Mouse (Mus musculus) neural tube, embryonic 11.5 days (tissue): ENCODE results near the gene Gm11077. TPM values are rescaled to one million over a fixed set of nuclear protein-coding genes. Genes with fewer than 3 reads are reported as not detected.

ENCODE experiments used
- ATAC-seq: fragments of 200-750 bp; cut with Nextera tagmentation; 2 replicates; pipeline ENCODE4 v1.8.0; 2017; ENCODE audit warnings: moderate number of reproducible peaks, mild to moderate bottlenecking, moderate TSS enrichment, moderate library complexity; ENCODE audit not compliant: insufficient read depth, low FRiP score, low TSS enrichment
- DNase-seq: peaks from one replicate; pipeline ENCODE4 v3.0.0-alpha.2; 2015; ENCODE audit warnings: low spot score
- H3K27ac ChIP-seq: fragments of 300-500 bp; sonication (generic); 2 replicates; pipeline ENCODE4 v1.5.1; 2014; ENCODE audit warnings: low read depth, mild to moderate bottlenecking, low read length
- H3K27me3 ChIP-seq: fragments of 300-500 bp; sonication (generic); 2 replicates; pipeline ENCODE4 v1.6.1; 2014; ENCODE audit warnings: mild to moderate bottlenecking, low read length, mixed read lengths; ENCODE audit not compliant: control insufficient read depth, insufficient read depth
- H3K36me3 ChIP-seq: fragments of 300-500 bp; sonication (generic); 2 replicates; pipeline ENCODE4 v1.6.1; 2014; ENCODE audit warnings: mild to moderate bottlenecking, low read length, moderate library complexity, mixed read lengths; ENCODE audit not compliant: control insufficient read depth, insufficient read depth
- H3K4me1 ChIP-seq: fragments of 300-500 bp; sonication (generic); 2 replicates; pipeline ENCODE4 v1.6.1; 2014; ENCODE audit warnings: low read length, mixed read lengths; ENCODE audit not compliant: control insufficient read depth, insufficient read depth
- H3K4me2 ChIP-seq: fragments of 300-500 bp; sonication (generic); 2 replicates; pipeline ENCODE4 v1.6.1; 2014; ENCODE audit warnings: low read depth, mild to moderate bottlenecking, moderate library complexity
- H3K4me3 ChIP-seq: fragments of 300-500 bp; sonication (generic); 2 replicates; pipeline ENCODE4 v1.5.1; 2014; ENCODE audit warnings: low read depth, low read length
- H3K9ac ChIP-seq: fragments of 300-500 bp; sonication (generic); 2 replicates; pipeline ENCODE4 v1.6.1; 2014; ENCODE audit warnings: mild to moderate bottlenecking, low read length
- H3K9me3 ChIP-seq: fragments of 300-500 bp; sonication (generic); 2 replicates; pipeline ENCODE4 v1.6.1; 2016; ENCODE audit warnings: low read length; ENCODE audit not compliant: control insufficient read depth
- WGBS: fragments of 180-500 bp; shearing (Covaris S2); extraction: QIAGEN DNeasy Blood & Tissue Kit; methylation state at CpG from one replicate; pipeline ENCODE4 v1.1.7; 2014; 5-methylcytosine and 5-hydroxymethylcytosine counted together
- polyA plus RNA-seq: library from polyadenylated mRNA; unstranded; fragments of >200 nt; fragmentation: Nextera tagmentation; extraction: Ambion mirVana; gene quantifications from 2 replicates; pipeline ENCODE4 v1.2.1, GENCODE M21; 2014

The Gm11077 gene
- polyA plus RNA-seq, 1 experiment from 2014 or later, result not detected

DNA sequence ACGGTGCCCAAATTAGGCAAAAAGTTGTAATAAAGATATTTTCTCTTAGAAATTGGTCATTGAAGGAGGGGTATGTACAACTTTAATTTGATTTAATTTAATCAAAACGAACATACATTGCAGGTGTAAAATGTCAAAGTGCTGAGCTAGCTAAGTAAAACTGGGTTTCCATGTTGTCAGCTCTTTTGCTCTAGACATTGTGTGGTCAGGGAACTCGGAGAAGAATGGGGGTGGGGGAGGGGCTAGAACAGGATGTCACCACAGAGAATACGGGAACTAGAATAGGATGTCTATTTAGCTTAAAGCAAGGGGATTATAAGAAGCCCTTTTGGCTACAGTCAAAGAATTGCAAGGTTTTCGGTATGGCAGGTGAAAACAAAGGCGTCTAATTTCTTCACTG, 38.2 kb downstream of the Gm11077 start:
- WGBS, result 71% methylated on average over 6 of the region's 6 CpGs
- H3K9me3 ChIP-seq, result no peaks in the 10 kb centered on the region
- H3K4me2 ChIP-seq, result no peak overlapping the region
- no peak for ATAC-seq
- no peaks in the 10 kb centered on the region for H3K27me3 ChIP-seq
- H3K4me3 ChIP-seq, result no peak overlapping the region
- H3K27ac ChIP-seq, result no peak overlapping the region
- no peaks in the 10 kb centered on the region for H3K36me3 ChIP-seq
- no peak overlapping the region for H3K9ac ChIP-seq
- H3K4me1 ChIP-seq, result peaks cover 2% of the 10 kb centered on the region; the same call in 1 of the 2 replicates
- DNase-seq, result no peak

DNA sequence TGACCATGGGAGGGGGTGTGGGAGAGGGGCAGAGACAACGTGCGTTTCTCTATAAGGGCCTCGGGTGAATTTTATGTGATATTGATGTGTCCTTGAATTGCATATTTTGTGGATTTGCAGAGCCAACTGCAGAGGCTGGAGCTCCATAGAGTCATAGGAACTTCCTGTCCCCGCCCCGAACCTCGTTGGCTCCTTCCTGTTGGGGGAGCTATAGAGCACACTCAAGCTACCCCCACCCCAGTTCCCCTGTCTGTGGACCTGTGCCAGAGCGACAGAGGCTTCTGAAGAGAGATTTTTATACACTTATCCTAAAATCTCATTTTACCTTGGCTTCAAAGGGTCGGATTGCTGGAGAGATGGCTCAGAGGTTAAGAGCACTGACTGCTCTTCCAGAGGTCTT, 39.1 kb downstream of the Gm11077 start:
- Histone ChIP-seq H3K36me3 (no peaks in the 10 kb centered on the region), H3K4me2 (no peak overlapping the region), H3K27ac (no peak overlapping the region), H3K9ac (no peak overlapping the region), H3K4me1 (peaks cover 2% of the 10 kb centered on the region; the same call in 1 of the 2 replicates), H3K4me3 (no peak overlapping the region), H3K9me3 (no peaks in the 10 kb centered on the region), H3K27me3 (no peaks in the 10 kb centered on the region)
- ATAC-seq (no peak), DNase-seq (no peak)
- WGBS, result 83% methylated on average over 8 of the region's 8 CpGs

DNA sequence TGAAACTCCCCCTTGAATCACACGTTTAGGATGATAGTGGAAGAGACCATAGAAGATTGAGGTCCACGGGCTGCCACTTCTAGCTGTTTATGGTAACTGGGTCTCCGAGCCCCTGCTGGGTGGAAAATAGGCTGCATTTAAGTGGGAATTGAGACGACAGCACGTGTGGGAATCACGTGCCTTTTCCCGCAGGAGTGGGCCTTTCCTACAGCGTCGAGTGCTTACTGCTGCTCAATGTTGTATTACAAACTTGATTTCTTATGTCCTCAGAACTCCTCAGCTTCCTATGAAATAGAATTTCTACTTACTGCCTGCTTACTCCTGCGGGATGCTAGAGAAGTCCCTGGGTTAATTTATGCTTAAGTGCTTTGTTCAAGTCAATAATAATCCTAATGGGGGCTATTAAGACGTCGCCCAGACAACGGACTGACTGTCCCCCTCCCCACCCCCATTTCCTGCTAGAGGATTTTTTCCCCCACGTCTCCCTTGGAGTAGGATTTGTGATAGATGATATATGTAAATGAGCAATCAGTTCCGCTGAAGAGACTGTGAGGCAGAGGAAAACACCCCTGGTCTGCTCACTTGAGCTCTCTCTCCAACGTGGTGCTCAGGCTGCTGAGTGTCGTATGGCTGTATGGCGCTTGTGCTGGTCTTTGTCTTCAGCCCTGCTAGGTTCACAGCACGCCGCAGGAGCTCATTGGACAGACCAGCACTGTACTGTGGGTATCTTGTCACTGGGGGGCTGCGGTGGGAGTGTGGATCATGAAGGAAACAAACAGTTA, 40.0 kb downstream of the Gm11077 start:
- ATAC-seq (peak; percentile 94), DNase-seq (peak; percentile 68)
- Histone ChIP-seq H3K9me3 (no peaks in the 10 kb centered on the region), H3K4me3 (no peak overlapping the region), H3K27ac (peak overlapping the region; percentile 73; the same call in 1 of the 2 replicates), H3K4me2 (peak overlapping the region; percentile 9; the same call in 1 of the 2 replicates), H3K27me3 (no peaks in the 10 kb centered on the region), H3K36me3 (no peaks in the 10 kb centered on the region), H3K9ac (peak overlapping the region; percentile 29; the same call in 1 of the 2 replicates), H3K4me1 (peaks cover 2% of the 10 kb centered on the region; the same call in 1 of the 2 replicates)
- 22% methylated on average over 21 of the region's 21 CpGs for WGBS

DNA sequence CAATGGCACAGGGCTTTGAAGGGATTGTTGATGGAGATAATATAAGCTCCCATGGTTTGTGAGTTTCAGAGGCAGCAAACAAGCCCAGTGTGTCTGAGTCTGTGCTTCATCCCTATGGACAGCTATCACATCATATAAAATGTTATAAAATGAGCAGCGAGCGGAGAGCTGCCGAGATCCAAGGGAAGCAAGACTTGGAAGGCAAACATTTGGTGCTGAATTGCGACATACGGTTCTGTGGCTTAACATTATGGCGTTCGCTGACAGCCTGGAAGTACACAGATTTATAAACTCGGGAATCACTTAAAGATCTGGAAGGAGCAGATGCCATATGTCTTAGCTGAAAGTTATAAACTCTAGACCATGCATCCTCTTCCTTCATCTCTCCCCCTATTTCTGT, 47.2 kb downstream of the Gm11077 start:
- no peak for DNase-seq
- no peak overlapping the region for H3K27ac ChIP-seq
- no peaks in the 10 kb centered on the region for H3K27me3 ChIP-seq
- no peaks in the 10 kb centered on the region for H3K4me1 ChIP-seq
- no peak for ATAC-seq
- no peak overlapping the region for H3K9ac ChIP-seq
- 94% methylated on average over 8 of the region's 8 CpGs for WGBS
- no peaks in the 10 kb centered on the region for H3K9me3 ChIP-seq
- H3K36me3 ChIP-seq, result no peaks in the 10 kb centered on the region
- H3K4me2 ChIP-seq, result no peak overlapping the region
- no peak overlapping the region for H3K4me3 ChIP-seq

DNA sequence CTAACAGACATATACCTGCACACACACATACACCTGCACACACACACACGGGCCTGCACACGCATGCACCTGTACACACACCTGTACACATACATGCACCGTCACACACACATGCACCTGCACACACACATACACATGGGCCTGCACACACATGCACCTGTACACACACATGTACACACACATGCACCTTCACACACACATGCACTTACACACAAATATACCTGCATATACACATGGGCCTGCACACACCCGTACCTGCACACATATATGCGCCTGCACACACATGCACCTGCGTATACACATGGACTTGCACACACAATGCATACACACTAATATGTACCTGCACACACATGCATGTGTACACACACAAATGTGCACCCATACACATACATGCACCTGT, 53.4 kb downstream of the Gm11077 start:
- H3K4me2 ChIP-seq, result no peak overlapping the region
- no peaks in the 10 kb centered on the region for H3K36me3 ChIP-seq
- H3K4me1 ChIP-seq, result no peaks in the 10 kb centered on the region
- ATAC-seq, result no peak
- no peaks in the 10 kb centered on the region for H3K9me3 ChIP-seq
- H3K27ac ChIP-seq, result no peak overlapping the region
- no peak overlapping the region for H3K4me3 ChIP-seq
- 94% methylated on average over 6 of the region's 6 CpGs for WGBS
- no peaks in the 10 kb centered on the region for H3K27me3 ChIP-seq
- H3K9ac ChIP-seq, result no peak overlapping the region
- DNase-seq, result no peak

DNA sequence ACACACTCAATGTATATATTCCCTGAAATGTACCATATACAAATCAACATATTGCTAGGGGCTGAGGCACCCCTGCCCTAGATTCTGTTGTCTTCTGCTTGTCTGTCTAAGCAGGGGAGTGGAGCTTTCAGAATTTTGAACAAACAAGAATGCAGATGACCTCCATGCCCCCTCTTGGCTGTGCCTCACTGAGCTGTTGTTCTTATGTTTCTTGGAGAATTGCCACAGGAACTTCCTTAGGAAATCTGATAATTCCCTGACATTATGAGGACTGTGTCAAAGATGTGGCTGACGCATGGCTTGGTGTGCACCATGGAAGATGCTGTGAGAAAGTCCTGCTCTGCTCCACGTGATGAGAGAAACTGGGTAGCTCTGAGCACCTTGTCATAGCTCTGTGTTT, 57.0 kb downstream of the Gm11077 start:
- Histone ChIP-seq H3K9ac (no peak overlapping the region), H3K27ac (no peak overlapping the region), H3K4me2 (no peak overlapping the region), H3K36me3 (no peaks in the 10 kb centered on the region), H3K4me3 (no peak overlapping the region), H3K9me3 (no peaks in the 10 kb centered on the region), H3K4me1 (no peaks in the 10 kb centered on the region), H3K27me3 (no peaks in the 10 kb centered on the region)
- 81% methylated on average over 2 of the region's 2 CpGs for WGBS
- no peak for ATAC-seq
- DNase-seq, result no peak

DNA sequence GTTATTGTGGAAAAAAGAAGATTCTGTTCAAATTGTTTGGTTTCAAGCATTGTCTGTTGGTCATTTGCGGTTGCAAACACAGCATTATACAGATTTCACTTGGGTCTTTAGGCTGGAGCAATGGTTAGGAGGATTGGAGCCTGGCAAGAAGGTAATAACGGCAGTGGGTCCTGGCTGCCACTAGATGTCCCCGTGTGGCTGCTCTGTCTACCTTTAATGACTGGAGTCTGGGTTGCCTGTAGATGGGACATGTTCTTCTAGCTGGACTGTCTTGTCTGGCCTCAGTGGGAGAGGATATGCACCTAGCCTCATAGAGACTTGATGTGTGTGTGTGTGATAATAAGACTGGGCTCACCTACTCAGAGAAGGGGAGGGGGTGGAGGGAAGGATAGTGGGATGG, 60.8 kb downstream of the Gm11077 start:
- H3K9me3 ChIP-seq, result no peaks in the 10 kb centered on the region
- H3K4me2 ChIP-seq, result no peak overlapping the region
- H3K4me1 ChIP-seq, result no peaks in the 10 kb centered on the region
- no peaks in the 10 kb centered on the region for H3K36me3 ChIP-seq
- 46% methylated on average over 3 of the region's 3 CpGs for WGBS
- DNase-seq, result peak; percentile 32
- no peak overlapping the region for H3K27ac ChIP-seq
- H3K27me3 ChIP-seq, result no peaks in the 10 kb centered on the region
- H3K4me3 ChIP-seq, result no peak overlapping the region
- peak; percentile 27; the same call in 1 of the 2 replicates for ATAC-seq
- H3K9ac ChIP-seq, result no peak overlapping the region

DNA sequence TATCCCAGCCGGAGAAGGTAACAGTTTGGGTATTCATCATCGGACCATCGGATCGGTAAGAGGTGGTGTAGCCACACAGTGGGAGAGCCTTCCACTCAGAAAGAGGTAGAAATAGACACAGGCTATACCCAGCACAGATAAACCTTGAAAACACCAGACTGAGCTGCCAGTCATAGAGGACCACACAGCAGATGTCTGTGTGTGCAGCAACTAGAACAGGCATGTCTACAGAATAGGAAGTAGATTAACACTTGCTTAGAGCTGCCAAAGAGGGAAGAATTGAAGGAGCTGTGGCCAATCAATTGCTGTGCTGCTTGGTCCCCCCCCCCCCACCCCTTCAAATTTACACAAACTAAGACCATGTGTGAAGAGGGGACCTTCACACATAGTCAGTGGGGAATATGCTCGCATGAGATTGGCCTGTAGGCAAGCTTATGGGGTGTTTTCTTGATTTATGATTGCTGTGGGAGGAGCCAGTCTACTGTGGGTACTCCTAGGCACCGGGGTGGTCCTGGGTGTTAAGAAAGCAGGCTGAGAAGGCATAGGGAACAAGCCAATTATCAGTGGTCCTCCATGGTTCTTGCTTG, 64.7 kb downstream of the Gm11077 start:
- Histone ChIP-seq H3K4me1 (no peaks in the 10 kb centered on the region), H3K4me2 (no peak overlapping the region), H3K9me3 (no peaks in the 10 kb centered on the region), H3K27me3 (no peaks in the 10 kb centered on the region), H3K9ac (no peak overlapping the region), H3K36me3 (no peaks in the 10 kb centered on the region), H3K27ac (no peak overlapping the region), H3K4me3 (no peak overlapping the region)
- 87% methylated on average over 6 of the region's 6 CpGs for WGBS
- DNase-seq (no peak), ATAC-seq (no peak)

DNA sequence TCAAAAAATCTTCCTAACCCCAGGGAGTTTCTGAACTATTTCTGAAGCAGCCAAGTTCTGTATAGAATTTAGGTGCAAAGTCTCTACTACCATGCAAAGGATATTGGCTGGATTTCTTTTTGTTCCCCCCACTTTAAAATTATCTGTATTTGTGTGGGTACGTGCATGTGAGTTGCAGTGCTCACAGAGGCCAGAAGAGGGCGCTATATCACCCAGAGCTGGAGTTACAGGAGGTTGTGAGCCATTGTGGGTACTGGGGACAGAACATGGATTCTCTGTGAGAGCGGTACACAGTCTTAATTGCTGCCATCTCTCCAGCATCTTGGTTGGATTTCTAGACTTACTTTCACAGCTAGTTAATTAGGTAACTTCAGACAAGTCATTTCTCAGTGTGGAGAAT, 69.8 kb downstream of the Gm11077 start:
- WGBS, result 69% methylated on average over 3 of the region's 3 CpGs
- Histone ChIP-seq H3K9me3 (no peaks in the 10 kb centered on the region), H3K27me3 (no peaks in the 10 kb centered on the region), H3K4me3 (no peak overlapping the region), H3K4me1 (no peaks in the 10 kb centered on the region), H3K9ac (no peak overlapping the region), H3K27ac (no peak overlapping the region), H3K4me2 (no peak overlapping the region), H3K36me3 (no peaks in the 10 kb centered on the region)
- DNase-seq, result no peak
- ATAC-seq, result no peak
